Mouse (Mus musculus): ENCODE data around the gene Xrra1.
"Not testable (repeated sequence)": the region's sequence is repeated elsewhere in the genome, so short reads cannot be mapped to it uniquely, and the experiment has no call there.

Gene Xrra1

DNA sequence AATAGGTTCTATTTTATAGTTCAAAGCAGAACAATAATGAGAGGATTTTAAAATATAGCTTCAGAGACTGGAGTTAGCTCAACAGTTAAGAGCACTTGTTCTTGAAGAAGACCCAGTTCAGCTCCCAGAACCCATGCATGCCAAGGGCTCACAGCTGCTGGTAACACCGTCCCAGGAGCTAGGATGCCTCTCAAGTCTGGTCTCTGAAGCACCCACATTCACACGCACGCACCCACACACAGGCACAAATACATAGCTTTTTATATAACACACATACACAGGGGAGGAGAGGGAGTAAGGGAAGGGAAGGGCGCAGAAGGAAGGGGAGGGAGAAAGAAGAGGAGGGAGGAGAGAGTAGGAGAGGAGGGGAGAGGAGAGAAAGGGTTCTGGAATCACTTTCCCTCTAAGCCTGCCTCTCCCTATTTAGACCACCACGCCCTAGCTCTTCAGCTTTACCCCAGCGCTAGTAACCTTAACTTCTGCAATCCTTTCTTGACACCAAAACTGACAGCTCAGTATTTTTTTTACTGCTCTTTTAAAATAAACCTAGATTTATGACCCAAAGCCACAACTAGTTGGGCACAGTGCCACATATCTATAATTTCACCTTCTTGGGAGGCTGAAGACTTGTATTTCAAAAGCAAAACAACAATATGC, 94.7 kb downstream of the Xrra1 start:
- DNase-seq (ENCODE audit: low spot score) = no peak

DNA sequence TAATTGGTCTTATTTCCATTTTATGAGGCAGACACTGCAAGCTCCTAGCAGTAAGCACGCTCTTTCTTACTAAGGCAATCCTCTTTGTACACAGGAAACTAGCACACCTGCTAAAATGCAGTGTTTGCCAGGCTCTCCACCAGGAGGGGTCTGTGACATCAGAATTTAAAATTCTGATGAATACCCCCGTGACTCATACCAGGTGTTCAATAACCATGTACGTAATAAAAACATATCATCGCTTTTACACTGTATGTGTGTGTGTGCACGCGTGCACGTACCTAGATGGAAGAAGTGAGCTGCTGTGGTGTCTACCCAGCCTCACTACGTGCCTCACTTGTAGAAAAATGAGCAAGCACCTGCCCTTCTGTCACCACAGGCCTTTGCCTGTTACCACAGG, 95.3 kb downstream of the Xrra1 start:
- no peak for DNase-seq (ENCODE audit: low spot score)

DNA sequence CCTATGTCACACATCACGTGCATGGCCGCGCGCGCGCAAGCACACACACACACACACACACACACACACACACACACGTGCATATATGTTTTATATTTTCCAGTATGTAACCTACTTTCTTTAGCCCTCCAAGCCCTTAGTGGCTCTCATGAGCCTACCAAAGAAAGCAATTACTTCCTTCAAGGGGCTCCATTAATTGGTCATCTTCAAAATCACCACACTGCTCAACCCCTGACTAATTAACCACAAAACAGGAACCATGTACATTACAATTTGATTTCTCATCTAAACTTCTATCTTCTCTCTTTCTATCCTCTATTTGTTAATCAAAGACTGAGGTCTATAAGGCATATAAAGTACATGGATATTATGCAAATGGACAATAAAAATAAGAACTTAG, 97.2 kb downstream of the Xrra1 start:
- no peak for DNase-seq (ENCODE audit: low spot score)

DNA sequence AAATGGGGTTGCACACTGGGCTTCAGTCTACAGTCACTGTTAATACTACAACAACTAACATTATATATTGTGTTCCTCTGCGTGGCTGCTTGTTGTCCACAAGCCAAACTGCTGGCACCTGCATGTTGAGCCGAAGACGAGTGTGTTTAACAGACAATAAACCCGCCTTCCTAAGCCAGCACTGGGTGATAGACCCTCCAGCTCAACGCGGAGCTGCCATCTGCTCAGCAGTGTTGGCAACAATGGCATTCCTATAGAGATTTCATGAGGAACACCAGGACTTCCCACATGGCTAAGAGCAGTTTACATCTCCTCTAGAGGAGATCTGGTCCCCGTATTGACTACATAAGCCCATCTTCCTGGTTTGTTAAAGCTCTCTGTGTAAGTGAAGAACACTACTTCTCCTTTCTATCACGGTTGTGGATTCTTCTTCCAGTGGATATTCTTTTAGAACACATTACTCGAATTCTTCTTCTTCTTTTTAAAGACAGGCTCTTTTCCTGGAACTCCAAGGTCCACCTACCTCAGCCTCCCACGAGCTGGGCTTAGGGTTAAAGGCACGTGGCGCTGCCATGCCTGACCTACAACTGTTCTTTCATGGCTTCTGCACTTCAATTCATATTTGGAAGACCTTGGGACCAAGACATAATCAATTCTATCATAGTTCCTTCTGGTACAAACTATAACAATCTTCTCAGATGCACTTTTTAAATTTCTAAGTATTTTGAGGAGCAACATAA, 98.5 kb downstream of the Xrra1 start:
- DNase-seq (ENCODE audit: low spot score) = no peak

DNA sequence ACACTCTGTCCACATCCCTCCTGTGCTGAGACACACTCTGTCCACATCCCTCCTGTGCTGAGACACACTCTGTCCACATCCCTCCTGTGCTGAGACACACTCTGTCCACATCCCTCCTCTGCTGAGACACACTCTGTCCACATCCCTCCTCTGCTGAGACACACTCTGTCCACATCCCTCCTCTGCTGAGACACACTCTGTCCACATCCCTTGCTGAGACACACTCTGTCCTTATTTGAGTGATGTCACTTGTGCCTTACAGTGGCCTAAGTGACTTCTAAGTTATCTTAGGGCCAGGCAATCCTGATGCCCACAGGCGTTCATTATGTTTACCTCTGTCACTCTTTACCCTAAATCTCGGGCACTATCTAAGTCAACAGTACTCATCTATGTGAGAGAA, 101.7 kb downstream of the Xrra1 start:
- not testable (repeated sequence) for DNase-seq (ENCODE audit: low spot score)

DNA sequence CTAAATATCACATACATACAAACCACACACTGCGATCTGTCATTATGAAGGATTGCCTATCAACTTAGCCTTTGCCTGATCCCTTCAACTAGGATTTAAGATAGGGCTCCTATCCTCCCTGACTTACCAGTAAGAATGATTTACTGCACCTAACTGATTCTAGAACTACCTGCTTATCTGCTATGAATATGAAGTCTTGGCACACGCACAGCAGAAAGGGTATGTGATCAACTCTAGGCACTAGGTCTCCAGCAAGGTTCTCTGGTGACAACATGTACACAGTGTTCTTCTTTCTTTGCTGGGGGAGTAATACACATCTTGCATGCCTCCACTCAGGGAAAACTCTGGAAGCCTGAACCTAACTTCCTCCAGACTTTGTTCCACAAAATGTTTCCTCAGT, 102.6 kb downstream of the Xrra1 start:
- DNase-seq (ENCODE audit: low spot score) = no peak

DNA sequence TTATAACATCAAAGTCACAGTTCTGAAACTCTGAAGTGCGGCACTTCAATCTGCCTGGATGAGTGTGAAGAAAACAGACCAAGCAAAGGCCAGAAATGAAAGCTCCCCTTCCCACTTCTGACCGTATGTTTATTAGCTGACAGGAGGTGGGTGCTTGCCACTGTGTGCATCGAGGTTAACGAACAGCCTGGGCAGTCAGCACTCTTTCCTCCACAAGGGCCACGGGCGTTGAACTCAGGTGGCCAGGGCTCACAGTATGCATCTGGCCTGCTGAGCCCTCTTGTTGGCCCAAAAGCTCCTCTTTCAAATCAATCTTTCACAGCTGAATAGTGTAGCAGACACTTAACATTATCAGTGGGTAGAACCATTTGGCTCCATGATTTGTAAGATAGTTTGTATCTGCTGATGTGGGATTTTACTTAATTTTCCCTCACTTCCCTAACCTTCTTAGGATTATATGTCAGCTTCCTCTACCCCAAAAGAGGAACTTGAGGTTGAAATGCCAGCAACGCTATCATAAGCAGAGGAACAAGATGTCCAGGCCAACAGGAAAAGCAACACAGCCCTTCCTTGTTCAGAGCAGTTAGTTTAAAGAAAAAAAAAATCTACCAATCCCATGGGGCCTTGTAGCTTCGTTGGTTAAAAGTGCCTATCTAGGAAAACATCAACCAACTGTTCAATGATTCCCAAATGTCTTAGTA, 103.8 kb downstream of the Xrra1 start:
- no peak for DNase-seq (ENCODE audit: low spot score)

DNA sequence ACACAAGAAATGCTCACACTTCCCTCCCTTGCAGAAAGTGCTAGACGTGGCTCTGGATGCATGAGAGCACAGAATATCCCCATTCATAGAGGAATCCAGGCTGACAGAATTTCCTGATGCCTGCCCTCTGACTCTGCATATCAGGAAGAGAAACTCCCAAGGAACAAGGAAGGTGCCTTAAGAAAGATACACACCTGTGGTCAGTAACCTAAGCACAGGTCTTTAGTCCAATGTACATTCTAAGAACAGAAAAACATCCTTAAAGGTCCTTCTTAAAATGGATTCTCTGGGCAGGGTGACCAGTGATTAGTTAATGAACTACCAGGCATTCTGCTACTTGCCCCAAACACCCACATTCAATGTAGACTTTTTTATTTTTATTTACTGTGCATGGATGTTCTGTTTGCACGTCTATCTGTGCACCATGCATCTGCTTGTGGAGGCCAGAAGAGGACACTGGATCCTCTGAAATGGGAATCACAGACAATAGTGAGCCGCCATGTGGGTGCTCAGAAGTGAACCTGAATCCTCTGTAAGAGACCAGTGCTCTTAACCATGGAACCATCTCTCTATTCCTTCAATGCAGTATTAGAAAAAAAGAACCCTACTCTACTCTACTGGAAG, 104.4 kb downstream of the Xrra1 start:
- DNase-seq (ENCODE audit: low spot score) = no peak

DNA sequence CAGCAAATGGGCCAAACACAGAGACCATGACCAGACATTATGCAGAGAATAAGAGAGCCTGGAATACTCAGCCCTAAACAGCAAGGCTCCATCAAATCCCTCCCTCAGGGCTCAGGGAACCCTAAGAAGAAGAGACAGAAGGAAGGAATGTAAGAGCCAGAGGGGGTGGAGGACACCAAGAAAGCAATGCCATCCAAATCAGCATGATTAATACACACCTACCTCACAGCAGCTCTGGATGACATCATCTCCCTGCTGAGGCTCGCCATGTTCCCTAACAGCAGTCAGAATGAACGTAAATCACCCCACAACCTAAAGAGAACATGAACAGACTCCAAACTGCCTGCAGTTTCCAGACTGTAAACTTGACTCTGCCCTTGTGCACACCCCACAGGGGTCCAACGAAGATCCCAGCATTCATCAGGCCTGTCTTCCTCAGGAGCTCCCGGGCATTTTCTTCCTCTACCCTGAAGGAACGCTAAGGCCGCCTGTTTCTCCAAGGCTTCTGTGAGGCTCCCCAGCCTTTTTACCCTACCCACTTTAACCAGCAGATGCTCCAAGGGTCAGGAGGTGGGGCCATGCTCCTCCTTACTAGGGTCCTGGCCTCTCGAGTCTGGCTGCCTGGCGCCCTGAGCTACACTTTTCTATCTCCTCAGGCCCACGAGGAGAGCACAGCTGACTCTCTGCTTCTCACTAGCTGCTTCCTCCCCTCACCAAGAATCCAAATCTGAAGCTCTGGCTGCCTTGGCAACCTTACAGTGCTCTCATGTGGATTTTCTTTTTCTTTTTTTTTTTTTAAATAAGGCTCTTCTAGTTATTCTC, 106.3 kb downstream of the Xrra1 start:
- no peak for DNase-seq (ENCODE audit: low spot score)

DNA sequence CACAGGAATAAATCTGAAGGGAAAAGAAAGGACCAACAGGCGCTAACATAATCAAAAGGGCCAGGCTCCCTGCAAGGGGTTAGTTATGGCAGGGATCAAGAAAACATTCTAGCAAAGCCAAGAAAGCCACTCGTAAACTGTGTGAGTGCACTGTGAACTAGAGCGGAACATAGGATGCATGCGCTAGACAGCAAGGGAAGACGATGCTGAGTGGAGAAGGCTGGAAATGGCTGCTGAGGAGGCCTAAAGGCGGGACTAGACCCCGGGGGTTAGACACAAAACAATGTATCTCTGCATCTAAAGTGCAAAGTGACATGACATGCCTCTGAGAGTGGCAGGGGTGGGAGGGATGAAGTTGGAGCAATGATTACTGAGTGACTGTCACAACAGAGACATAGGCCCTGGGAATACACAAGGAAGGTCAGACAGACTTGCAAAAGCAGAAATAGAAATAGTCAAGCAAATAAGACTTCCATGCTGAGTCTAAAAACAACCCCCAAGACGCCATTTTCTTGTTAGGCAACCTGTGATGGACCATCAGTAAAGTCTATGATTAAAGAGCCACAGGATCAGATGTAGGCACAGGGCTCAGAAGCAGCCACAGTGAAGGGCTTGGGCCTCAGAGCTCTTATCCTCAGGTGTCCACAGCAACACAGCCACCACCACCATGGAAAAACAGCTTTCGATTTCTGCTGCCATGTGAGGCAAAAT, 107.2 kb downstream of the Xrra1 start:
- no peak for DNase-seq (ENCODE audit: low spot score)

Data from ovary, adult 18-20 months (tissue).